Mouse (Mus musculus) brown adipose tissue, adult 24 weeks (tissue): ENCODE data around the gene Ceacam16. TPM values are rescaled to one million over a fixed set of nuclear protein-coding genes. Genes with fewer than 3 reads are reported as not detected.

Source experiments
- H3K27ac ChIP-seq: fragments of 200-500 bp; replicated peaks from 2 replicates; pipeline ENCODE4 v1.5.1; 2012; ENCODE audit warnings: low read depth, mild to moderate bottlenecking, low read length
- H3K4me1 ChIP-seq: fragments of 200-500 bp; 2 replicates; pipeline ENCODE4 v1.6.1; 2012; ENCODE audit warnings: low read length, mixed read lengths; ENCODE audit not compliant: control insufficient read depth, insufficient read depth, insufficient read length
- H3K4me3 ChIP-seq: fragments of 200-500 bp; 2 replicates; pipeline ENCODE4 v1.5.1; 2012; ENCODE audit warnings: low read depth, mild to moderate bottlenecking, low read length, moderate library complexity; ENCODE audit not compliant: insufficient read depth
- polyA plus RNA-seq: library from polyadenylated mRNA; stranded (reverse); fragments of >200 nt; gene quantifications from 2 replicates; pipeline ENCODE4 v1.2.4, GENCODE M21; 2012; ENCODE audit not compliant: missing spikeins, insufficient read depth, insufficient read length

The Ceacam16 gene
- polyA plus RNA-seq = not detected in 2 replicates

- Histone ChIP-seq H3K4me1 (peaks cover 21% of the 10 kb centered on the region), H3K27ac (no peak within 1 kb of the TSS), H3K4me3 (no peak within 1 kb of the TSS)
Observed at GRCm38 (mm10) chr7:19861199-19861598, at the start of gene Ceacam16. Gene Ceacam16, minus strand, starts transcription at chr7:19861299.

- H3K4me1 ChIP-seq = no peaks in the 10 kb centered on the region
- no peak overlapping the region for H3K4me3 ChIP-seq
- H3K27ac ChIP-seq = no peak overlapping the region
Observed at GRCm38 (mm10) chr7:19910421-19911291, 49.6 kb upstream of the Ceacam16 start.

- H3K4me3 ChIP-seq = no peak overlapping the region
- no peak overlapping the region for H3K27ac ChIP-seq
- no peaks in the 10 kb centered on the region for H3K4me1 ChIP-seq
Observed at GRCm38 (mm10) chr7:19889881-19890280, 28.8 kb upstream of the Ceacam16 start.

GRCm38 (mm10) chr7:19887849-19888248, 26.8 kb upstream of the Ceacam16 start, which contains the start of gene Ceacam19:
Gene Ceacam19, minus strand, starts transcription at chr7:19887965.
- H3K27ac ChIP-seq = no peak within 1 kb of the TSS
- H3K4me3 ChIP-seq = no peak within 1 kb of the TSS
- no peaks in the 10 kb centered on the region for H3K4me1 ChIP-seq

- H3K27ac ChIP-seq = no peak overlapping the region
- no peaks in the 10 kb centered on the region for H3K4me1 ChIP-seq
- no peak overlapping the region for H3K4me3 ChIP-seq
Observed at GRCm38 (mm10) chr7:19880754-19881153, 19.7 kb upstream of the Ceacam16 start.

- Histone ChIP-seq H3K4me1 (no peaks in the 10 kb centered on the region), H3K4me3 (no peak overlapping the region), H3K27ac (peak overlapping the region; percentile 70)
Observed at GRCm38 (mm10) chr7:19876781-19877425, 15.8 kb upstream of the Ceacam16 start.

GRCm38 (mm10) chr7:19875948-19876682, 15.0 kb upstream of the Ceacam16 start:
- no peak overlapping the region for H3K27ac ChIP-seq
- no peak overlapping the region for H3K4me3 ChIP-seq

GRCm38 (mm10) chr7:19871943-19872601, 11.0 kb upstream of the Ceacam16 start:
- Histone ChIP-seq H3K4me3 (no peak overlapping the region), H3K27ac (peak overlapping the region; percentile 95), H3K4me1 (peaks cover 16% of the 10 kb centered on the region)

More at GRCm38 (mm10) chr7:19875948-19876682, 15.0 kb upstream of the Ceacam16 start:
- 0 out of 2 replicates have a peak, but pooled peaks cover 3% of the 10 kb centered on the region for H3K4me1 ChIP-seq

- Histone ChIP-seq H3K4me3 (peak overlapping the region; percentile 15; the same call in 1 of the 2 replicates), H3K4me1 (peaks cover 25% of the 10 kb centered on the region), H3K27ac (peak overlapping the region; percentile 95)
Observed at GRCm38 (mm10) chr7:19871137-19871621, 10.1 kb upstream of the Ceacam16 start.

- Histone ChIP-seq H3K4me1 (peaks cover 46% of the 10 kb centered on the region), H3K4me3 (no peak overlapping the region), H3K27ac (no peak overlapping the region)
Observed at GRCm38 (mm10) chr7:19867751-19868399, 6.8 kb upstream of the Ceacam16 start.

GRCm38 (mm10) chr7:19866490-19866889, 5.4 kb upstream of the Ceacam16 start:
- no peak overlapping the region for H3K4me3 ChIP-seq
- H3K27ac ChIP-seq = peak overlapping the region; percentile 56; the same call in 1 of the 2 replicates
- peaks cover 45% of the 10 kb centered on the region for H3K4me1 ChIP-seq

- Histone ChIP-seq H3K4me3 (no peak overlapping the region), H3K4me1 (peaks cover 37% of the 10 kb centered on the region), H3K27ac (no peak overlapping the region)
Observed at GRCm38 (mm10) chr7:19865246-19866036, 4.3 kb upstream of the Ceacam16 start.

- Histone ChIP-seq H3K27ac (no peak overlapping the region), H3K4me1 (peaks cover 35% of the 10 kb centered on the region), H3K4me3 (no peak overlapping the region)
Observed at GRCm38 (mm10) chr7:19864241-19864640, 3.1 kb upstream of the Ceacam16 start.
